Mouse (Mus musculus) Patski (cell line): ENCODE data around the gene Dtx2. TPM values are rescaled to one million over a fixed set of nuclear protein-coding genes. Genes with fewer than 3 reads are reported as not detected.
A peak's percentile ranks its signal among the peaks of the same experiment; 100 is the strongest.

Source experiments
- ATAC-seq: fragments of 100-300 bp; one replicate; pipeline ENCODE4 v1.8.0; 2021
- CTCF ChIA-PET: fragments of 350-600 bp; sonication (Branson Sonifier 250); formaldehyde crosslinking; loops from one replicate; lab custom pipeline; 2022; ENCODE audit warnings: inconsistent platforms; lab: Charles Lee
- POLR2A ChIA-PET: fragments of 350-600 bp; sonication (Branson Sonifier 250); formaldehyde crosslinking; loops from one replicate; lab custom pipeline; 2022; ENCODE audit warnings: antibody characterized with exemption, inconsistent platforms; lab: Charles Lee
- DNase-seq: peaks from one replicate; pipeline ENCODE4 v3.0.0-alpha.2; 2011; ENCODE audit warnings: low read depth, low spot score
- H3K27me3 ChIP-seq: fragments of 371-371 bp; one replicate; pipeline ENCODE4 v1.5.1; 2021
- CTCF ChIP-seq: fragments of 100-300 bp; IDR thresholded peaks from one replicate; pipeline ENCODE4 v1.5.1; 2021
- in situ Hi-C: fragments of 300-500 bp; cut with MboI; formaldehyde crosslinking; loops from 3 replicates; pipeline ENCODE4 v1.11.1; 2018; ENCODE audit warnings: low pct_unique_long_range_greater_than_20kb, mixed read lengths
- polyA plus RNA-seq: library from polyadenylated mRNA; unstranded; gene quantifications from one replicate; pipeline ENCODE4 v1.2.3, GENCODE M21; 2021

The Dtx2 gene
- polyA plus RNA-seq, 1 experiment from 2014 or later: 22.2 TPM

DNA sequence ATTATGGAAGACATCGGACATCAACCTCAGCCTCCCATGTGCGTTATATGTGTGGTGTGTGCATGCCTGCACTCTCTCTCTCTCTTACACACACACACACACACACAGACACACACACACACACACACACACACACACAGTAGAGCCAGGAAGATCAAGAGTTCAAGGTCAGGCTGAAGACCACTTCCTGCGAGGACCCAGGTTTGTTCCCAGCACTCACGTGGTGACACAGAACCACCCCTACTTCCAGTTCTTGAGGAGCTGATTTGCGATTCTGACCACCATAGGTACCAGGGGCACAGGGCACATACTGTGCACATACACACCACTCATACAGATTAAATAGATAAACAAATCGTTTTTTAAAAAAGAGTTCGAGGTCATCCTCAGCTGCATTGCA, 22.7 kb upstream of the Dtx2 start:
- CTCF ChIA-PET: no interaction called here
- POLR2A ChIA-PET: no interaction called here
- no peak for ATAC-seq
- in situ Hi-C loops: no loop called here
- TF ChIP-seq CTCF: no peak
- no peak for DNase-seq
- H3K27me3 ChIP-seq: no peaks in the 10 kb centered on the region

DNA sequence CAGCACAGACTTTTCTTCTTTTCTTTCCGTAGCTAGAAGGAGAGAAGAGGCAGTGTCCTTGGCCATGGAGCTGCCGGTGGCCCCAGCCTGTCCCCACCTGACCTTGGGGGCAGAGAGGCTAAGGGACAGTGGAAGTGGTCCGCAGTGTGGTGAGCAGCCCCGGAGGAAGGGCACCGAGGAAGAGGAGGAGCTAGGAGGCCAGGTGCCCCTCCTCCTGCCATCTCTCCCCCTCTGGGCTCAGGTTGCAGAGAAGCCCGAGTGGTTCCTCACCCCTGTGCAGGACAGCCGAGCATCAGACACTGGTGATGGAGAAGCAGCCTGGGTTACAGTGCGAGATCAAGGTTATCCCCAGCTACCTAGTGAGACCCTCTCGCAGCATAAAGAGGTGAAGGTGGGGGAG, 20.2 kb upstream of the Dtx2 start, which contains the start of gene Ssc4d:
Gene Ssc4d (minus strand): TSS at position 167 of the 400 bp plus-strand sequence.
- no peak for TF ChIP-seq CTCF
- ATAC-seq: no peak
- no peak for DNase-seq
- H3K27me3 ChIP-seq: no peaks in the 10 kb centered on the region
- in situ Hi-C loops: no loop called here
- ChIA-PET CTCF (interaction anchor here (1.1 kb wide), 1 partner anchor 96 kb away, joined by 5 read pairs; no protein-coding TSS in a partner anchor), POLR2A (interaction anchor here (0.5 to 2.7 kb wide), 2 partner anchors 10 to 240 kb away, joined by 3 to 10 read pairs; no protein-coding TSS in a partner anchor)

DNA sequence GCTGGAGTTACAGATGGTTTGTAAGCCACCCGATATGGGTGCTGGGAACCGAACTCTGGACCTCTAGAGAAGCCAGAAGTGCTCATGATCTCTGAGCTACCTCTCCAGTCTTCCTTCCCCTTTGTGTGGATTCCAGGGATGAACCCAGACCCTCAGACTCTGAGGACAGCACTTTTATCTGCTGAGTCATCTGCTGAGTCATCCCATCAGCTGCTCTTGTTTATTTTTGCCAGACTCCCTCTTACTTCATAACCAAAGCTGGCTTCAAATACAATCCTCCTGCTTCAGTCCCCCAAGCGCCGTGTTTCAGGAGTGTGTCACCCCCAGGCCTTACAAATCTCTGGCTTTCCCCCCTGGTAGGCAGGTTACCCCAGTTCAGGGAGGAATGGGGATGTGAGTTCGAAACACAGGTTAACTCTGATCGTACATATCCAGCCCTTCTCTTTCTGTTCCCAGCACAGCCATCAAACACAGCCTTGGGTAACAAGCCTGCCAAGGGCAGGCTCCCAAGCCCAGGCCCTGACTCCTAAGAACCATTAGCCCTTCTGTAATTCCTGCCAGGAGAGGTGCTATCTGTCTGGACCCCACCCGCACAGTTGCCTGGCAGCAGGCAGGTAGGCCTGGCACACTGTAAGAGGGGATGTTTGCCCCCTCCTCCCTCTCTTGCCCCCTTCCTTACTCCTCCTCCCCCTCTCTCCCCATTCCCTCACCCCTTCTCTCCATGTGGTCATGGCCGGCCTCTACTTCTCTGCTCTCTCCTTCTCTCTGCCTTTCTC, 18.5 kb upstream of the Dtx2 start:
- no peaks in the 10 kb centered on the region for H3K27me3 ChIP-seq
- CTCF ChIA-PET: no interaction called here
- in situ Hi-C loops: no loop called here
- ATAC-seq (no peak), DNase-seq (peak; percentile 74)
- POLR2A ChIA-PET: interaction anchor here (2.7 kb wide), 1 partner anchor 12 kb away, joined by 10 read pairs; no protein-coding TSS in a partner anchor
- no peak for TF ChIP-seq CTCF

DNA sequence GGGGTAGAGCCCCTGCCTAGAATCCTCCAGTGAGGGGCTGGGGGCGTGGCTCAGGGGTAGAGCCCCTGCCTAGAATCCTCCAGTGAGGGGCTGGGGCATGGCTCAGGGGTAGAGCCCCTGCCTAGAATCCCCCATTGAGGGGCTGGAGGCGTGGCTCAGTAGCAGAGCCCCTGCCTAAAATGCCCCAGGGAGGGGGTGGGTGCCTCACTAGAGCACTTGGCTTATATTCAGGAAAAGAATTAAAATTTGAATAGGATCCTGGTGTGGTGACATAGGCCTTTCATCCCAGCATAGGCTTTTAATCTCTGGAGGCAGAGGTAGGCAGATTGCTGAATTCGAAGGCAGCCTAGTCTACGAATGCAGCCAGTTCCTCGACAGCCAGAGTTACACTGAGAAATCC, 15.2 kb upstream of the Dtx2 start:
- no peak for ATAC-seq
- no peak for DNase-seq
- in situ Hi-C loops: no loop called here
- H3K27me3 ChIP-seq: no peaks in the 10 kb centered on the region
- TF ChIP-seq CTCF: no peak
- CTCF ChIA-PET: interaction anchor here (0.8 to 1.4 kb wide), 2 partner anchors 17 to 66 kb away, joined by 3 read pairs; no protein-coding TSS in a partner anchor
- POLR2A ChIA-PET: no interaction called here

GRCm38 (mm10) chr5:135979904-135980303, 14.7 kb upstream of the Dtx2 start, which contains the start of gene Zp3:
Gene Zp3 (plus strand): TSS chr5:135980099.
- DNase-seq (no peak), ATAC-seq (no peak)
- no peaks in the 10 kb centered on the region for H3K27me3 ChIP-seq
- TF ChIP-seq CTCF: no peak
- in situ Hi-C loops: loop anchor here (5.0 kb wide), 2 partner anchors 67 to 207 kb away; no protein-coding TSS in a partner anchor
- ChIA-PET POLR2A (interaction anchor here (0.6 kb wide), 1 partner anchor 10 kb away, joined by 4 read pairs; no protein-coding TSS in a partner anchor), CTCF (interaction anchor here (1.4 kb wide), 1 partner anchor 66 kb away, joined by 3 read pairs; no protein-coding TSS in a partner anchor)

DNA sequence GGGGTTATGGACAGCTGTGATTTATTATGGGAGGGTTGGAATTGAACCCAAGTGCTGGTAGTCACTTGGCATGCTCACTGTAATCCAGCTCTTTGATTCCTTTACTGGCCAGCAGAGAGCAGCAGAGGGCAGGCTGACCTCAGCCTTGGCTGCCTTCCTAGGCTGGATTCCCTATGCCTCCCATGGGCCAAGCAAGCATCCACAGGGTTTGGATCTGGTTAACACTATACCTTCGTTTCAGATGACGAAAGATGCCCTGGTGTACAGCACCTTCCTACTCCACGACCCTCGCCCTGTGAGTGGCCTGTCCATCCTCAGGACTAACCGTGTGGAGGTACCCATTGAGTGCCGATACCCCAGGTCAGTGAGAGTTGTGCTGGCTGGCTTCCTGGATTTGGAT, 12.2 kb upstream of the Dtx2 start:
- ChIA-PET CTCF (interaction anchor here (0.7 to 2.4 kb wide), 11 partner anchors 11 to 95 kb away, joined by 3 to 16 read pairs (median 3); partner anchors contain the start of gene Dtx2), POLR2A (no interaction called here)
- TF ChIP-seq CTCF: no peak
- H3K27me3 ChIP-seq: no peaks in the 10 kb centered on the region
- no peak for DNase-seq
- ATAC-seq: peak; percentile 55
- in situ Hi-C loops: loop anchor here (5.0 kb wide), 2 partner anchors 65 to 205 kb away; no protein-coding TSS in a partner anchor

DNA sequence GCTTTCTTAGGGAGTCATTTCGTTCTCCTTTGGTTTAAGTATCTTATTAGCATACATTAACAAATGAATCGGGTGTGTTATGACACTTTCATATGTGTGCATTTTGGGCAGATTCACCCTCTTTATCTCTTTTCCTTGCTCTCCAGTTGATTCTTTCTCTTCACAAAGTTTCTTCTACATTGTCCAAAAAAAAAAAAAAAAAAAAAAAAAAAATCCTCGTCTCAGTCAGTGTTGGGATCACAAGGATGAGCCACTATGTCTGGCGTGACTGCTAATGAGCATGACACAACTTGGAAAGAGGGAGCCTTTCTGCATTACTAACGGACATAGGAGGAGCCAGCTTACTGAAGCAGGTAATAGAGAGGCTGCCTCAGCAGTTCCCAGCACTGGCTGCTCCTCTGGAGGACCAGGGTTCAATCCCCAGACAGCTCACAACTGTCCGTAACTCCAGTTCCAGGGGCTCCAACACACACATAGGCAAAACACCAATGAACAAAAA, 10.0 kb upstream of the Dtx2 start:
- POLR2A ChIA-PET: no interaction called here
- CTCF ChIA-PET: interaction anchor here (1.2 to 1.7 kb wide), 4 partner anchors 60 to 86 kb away, joined by 3 to 4 read pairs (median 3); no protein-coding TSS in a partner anchor
- H3K27me3 ChIP-seq: no peaks in the 10 kb centered on the region
- DNase-seq: no peak
- no peak for TF ChIP-seq CTCF
- in situ Hi-C loops: loop anchor here (5.0 kb wide), 2 partner anchors 63 to 203 kb away; no protein-coding TSS in a partner anchor
- no peak for ATAC-seq

DNA sequence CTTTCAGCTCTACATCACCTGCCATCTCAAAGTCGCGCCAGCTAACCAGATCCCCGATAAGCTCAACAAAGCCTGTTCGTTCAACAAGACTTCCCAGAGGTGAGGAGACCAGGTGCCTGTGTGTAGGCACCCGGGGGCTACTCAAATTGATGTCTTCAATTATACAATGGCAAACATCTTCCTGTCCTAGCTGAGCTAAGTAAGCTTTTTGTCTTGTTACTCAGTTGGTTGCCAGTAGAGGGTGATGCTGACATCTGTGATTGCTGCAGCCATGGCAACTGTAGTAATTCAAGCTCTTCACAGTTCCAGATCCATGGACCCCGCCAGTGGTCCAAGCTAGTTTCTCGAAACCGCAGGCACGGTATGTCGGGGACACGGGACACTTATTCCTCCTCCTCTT, 7.4 kb upstream of the Dtx2 start:
- DNase-seq (no peak), ATAC-seq (no peak)
- peak; percentile 65 for TF ChIP-seq CTCF
- ChIA-PET CTCF (interaction anchor here (0.6 to 2.4 kb wide), 18 partner anchors 11 to 79 kb away, joined by 3 to 10 read pairs (median 4); partner anchors contain the start of gene Upk3bl), POLR2A (no interaction called here)
- no peaks in the 10 kb centered on the region for H3K27me3 ChIP-seq
- in situ Hi-C loops: no loop called here

DNA sequence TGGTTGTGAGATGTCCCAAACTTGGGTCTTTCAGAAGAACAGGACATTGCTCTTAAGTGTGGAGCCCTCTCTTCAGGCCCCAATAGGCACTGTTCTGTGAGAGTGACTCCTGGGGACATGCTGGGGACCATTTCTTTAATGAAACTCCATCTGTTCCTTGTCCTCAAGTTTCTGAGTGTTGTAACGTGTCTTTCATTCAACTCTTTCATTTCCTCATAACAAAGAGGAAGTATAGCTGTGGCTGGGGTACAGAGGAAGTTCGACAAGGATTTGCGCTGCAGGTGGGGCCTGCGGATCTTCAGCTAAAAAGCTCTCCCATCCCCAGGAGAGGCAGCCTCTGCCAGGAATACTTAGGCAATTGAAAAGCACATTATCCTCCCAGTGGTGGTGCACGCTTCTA, 4.0 kb upstream of the Dtx2 start:
- in situ Hi-C loops: no loop called here
- DNase-seq (no peak), ATAC-seq (no peak)
- H3K27me3 ChIP-seq: no peaks in the 10 kb centered on the region
- ChIA-PET CTCF (no interaction called here), POLR2A (no interaction called here)
- no peak for TF ChIP-seq CTCF

DNA sequence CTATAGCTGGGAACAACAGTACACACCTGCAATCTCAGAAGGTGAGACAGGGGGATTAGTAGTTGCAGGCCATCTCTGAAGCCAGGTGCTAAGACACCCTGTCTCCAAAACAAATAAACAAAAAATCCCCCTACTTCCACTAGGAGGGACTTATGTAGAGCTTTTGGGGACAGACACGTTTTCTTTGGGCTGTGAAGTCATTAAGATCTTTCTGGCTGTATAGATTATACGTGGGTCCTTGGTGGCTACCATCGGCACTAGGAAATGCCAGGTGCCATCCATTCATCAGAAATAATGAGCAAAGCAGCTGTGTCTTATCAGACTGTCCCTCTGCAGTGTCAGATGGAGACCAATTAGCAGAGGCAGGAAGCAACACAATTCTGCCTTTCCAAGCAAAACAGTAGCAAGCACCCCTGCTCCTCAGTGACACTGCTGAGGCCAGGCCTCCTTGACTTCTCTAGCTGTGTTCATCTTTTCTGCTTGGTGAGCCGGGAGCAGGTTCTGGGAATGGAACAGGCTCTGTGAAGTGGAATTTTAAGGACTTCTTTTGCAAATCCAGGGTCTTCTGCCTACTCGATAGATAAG, 1.1 kb upstream of the Dtx2 start:
- TF ChIP-seq CTCF: no peak
- ATAC-seq (no peak), DNase-seq (no peak)
- in situ Hi-C loops: no loop called here
- ChIA-PET CTCF (interaction anchor here (0.8 to 3.1 kb wide), 5 partner anchors 11 to 69 kb away, joined by 3 to 9 read pairs (median 6); no protein-coding TSS in a partner anchor), POLR2A (interaction anchor here (1.1 kb wide), 1 partner anchor 10 kb away, joined by 3 read pairs; no protein-coding TSS in a partner anchor)
- H3K27me3 ChIP-seq: no peaks in the 10 kb centered on the region
